Mouse (Mus musculus): ENCODE data around the gene Cryl1. TPM values are rescaled to one million over a fixed set of nuclear protein-coding genes. Genes with fewer than 3 reads are reported as not detected.

Cryl1 gene
- polyA plus RNA-seq, 1 experiment from 2014 or later, result 12.2 TPM

GRCm38 (mm10) chr14:57398813-57399427 lies 591 bp upstream of the Cryl1 start:
- 15% methylated on average over 13 of the region's 13 CpGs for WGBS
- peaks cover 9% of the 10 kb centered on the region; the same call in 1 of the 2 replicates for H3K27me3 ChIP-seq (replicated peaks)
- H3K9me3 ChIP-seq (replicated peaks), result no peaks in the 10 kb centered on the region
- peaks cover 5% of the 10 kb centered on the region for H3K4me1 ChIP-seq
- ATAC-seq (ENCODE audit: low FRiP score), result peak; percentile 12; the same call in 1 of the 2 replicates
- peak overlapping the region; percentile 68; the same call in 1 of the 2 replicates for H3K9ac ChIP-seq (replicated peaks)
- H3K4me3 ChIP-seq (replicated peaks), result peak overlapping the region; percentile 62
- no peak overlapping the region for H3K27ac ChIP-seq (replicated peaks)
- no peaks in the 10 kb centered on the region for H3K36me3 ChIP-seq
- H3K4me2 ChIP-seq, result peak overlapping the region; percentile 76

GRCm38 (mm10) chr14:57397221-57397620 lies 1.1 kb downstream of the Cryl1 start:
- Histone ChIP-seq H3K4me3 (replicated peaks) (no peak overlapping the region), H3K4me2 (no peak overlapping the region), H3K9me3 (replicated peaks) (no peaks in the 10 kb centered on the region), H3K9ac (replicated peaks) (no peak overlapping the region), H3K27ac (replicated peaks) (no peak overlapping the region), H3K27me3 (replicated peaks) (peaks cover 9% of the 10 kb centered on the region; the same call in 1 of the 2 replicates), H3K36me3 (no peaks in the 10 kb centered on the region), H3K4me1 (peaks cover 5% of the 10 kb centered on the region)
- WGBS, result 89% methylated on average over 5 of the region's 5 CpGs
- no peak for ATAC-seq (ENCODE audit: low FRiP score)

GRCm38 (mm10) chr14:57395470-57395869 lies 2.9 kb downstream of the Cryl1 start:
- no peaks in the 10 kb centered on the region for H3K36me3 ChIP-seq
- H3K4me3 ChIP-seq (replicated peaks), result no peak overlapping the region
- no peak overlapping the region for H3K4me2 ChIP-seq
- H3K27ac ChIP-seq (replicated peaks), result no peak overlapping the region
- peaks cover 9% of the 10 kb centered on the region; the same call in 1 of the 2 replicates for H3K27me3 ChIP-seq (replicated peaks)
- H3K9ac ChIP-seq (replicated peaks), result no peak overlapping the region
- no peaks in the 10 kb centered on the region for H3K9me3 ChIP-seq (replicated peaks)
- ATAC-seq (ENCODE audit: low FRiP score), result no peak
- WGBS, result 82% methylated on average over 2 of the region's 2 CpGs
- H3K4me1 ChIP-seq, result peaks cover 5% of the 10 kb centered on the region

- WGBS, result 76% methylated on average over 5 of the region's 5 CpGs
- H3K4me1 ChIP-seq, result no peaks in the 10 kb centered on the region
- H3K9me3 ChIP-seq (replicated peaks), result no peaks in the 10 kb centered on the region
- H3K4me3 ChIP-seq (replicated peaks), result no peak overlapping the region
- H3K4me2 ChIP-seq, result no peak overlapping the region
- 0 out of 2 replicates have a peak, but pooled peaks cover 4% of the 10 kb centered on the region for H3K27me3 ChIP-seq (replicated peaks)
- no peak overlapping the region for H3K27ac ChIP-seq (replicated peaks)
- ATAC-seq (ENCODE audit: low FRiP score), result no peak
- no peaks in the 10 kb centered on the region for H3K36me3 ChIP-seq
- H3K9ac ChIP-seq (replicated peaks), result no peak overlapping the region
Observed at GRCm38 (mm10) chr14:57392278-57392677, 6.1 kb downstream of the Cryl1 start.

- no peak overlapping the region for H3K4me3 ChIP-seq (replicated peaks)
- no peak for ATAC-seq (ENCODE audit: low FRiP score)
- H3K27ac ChIP-seq (replicated peaks), result no peak overlapping the region
- WGBS, result 78% methylated on average over 4 of the region's 4 CpGs
- no peaks in the 10 kb centered on the region for H3K36me3 ChIP-seq
- no peaks in the 10 kb centered on the region for H3K9me3 ChIP-seq (replicated peaks)
- H3K9ac ChIP-seq (replicated peaks), result no peak overlapping the region
- no peaks in the 10 kb centered on the region for H3K27me3 ChIP-seq (replicated peaks)
- no peak overlapping the region for H3K4me2 ChIP-seq
- H3K4me1 ChIP-seq, result no peaks in the 10 kb centered on the region
Observed at GRCm38 (mm10) chr14:57391621-57392020, 6.7 kb downstream of the Cryl1 start.

GRCm38 (mm10) chr14:57386758-57387561 lies 11.4 kb downstream of the Cryl1 start:
- Histone ChIP-seq H3K36me3 (no peaks in the 10 kb centered on the region), H3K27me3 (replicated peaks) (no peaks in the 10 kb centered on the region), H3K4me1 (no peaks in the 10 kb centered on the region), H3K9ac (replicated peaks) (no peak overlapping the region), H3K27ac (replicated peaks) (no peak overlapping the region), H3K9me3 (replicated peaks) (no peaks in the 10 kb centered on the region), H3K4me3 (replicated peaks) (no peak overlapping the region), H3K4me2 (no peak overlapping the region)
- WGBS, result 77% methylated on average over 14 of the region's 14 CpGs
- ATAC-seq (ENCODE audit: low FRiP score), result no peak

- no peaks in the 10 kb centered on the region for H3K9me3 ChIP-seq (replicated peaks)
- no peak overlapping the region for H3K9ac ChIP-seq (replicated peaks)
- H3K27me3 ChIP-seq (replicated peaks), result no peaks in the 10 kb centered on the region
- H3K4me3 ChIP-seq (replicated peaks), result no peak overlapping the region
- H3K36me3 ChIP-seq, result no peaks in the 10 kb centered on the region
- H3K4me2 ChIP-seq, result no peak overlapping the region
- no peaks in the 10 kb centered on the region for H3K4me1 ChIP-seq
- no peak overlapping the region for H3K27ac ChIP-seq (replicated peaks)
- no peak for ATAC-seq (ENCODE audit: low FRiP score)
- 84% methylated on average over 5 of the region's 5 CpGs for WGBS
Observed at GRCm38 (mm10) chr14:57385667-57386066, 12.7 kb downstream of the Cryl1 start.

- H3K27ac ChIP-seq (replicated peaks), result no peak overlapping the region
- no peak overlapping the region for H3K4me2 ChIP-seq
- no peak for ATAC-seq (ENCODE audit: low FRiP score)
- 92% methylated on average over 5 of the region's 5 CpGs for WGBS
- H3K9me3 ChIP-seq (replicated peaks), result no peaks in the 10 kb centered on the region
- H3K27me3 ChIP-seq (replicated peaks), result no peaks in the 10 kb centered on the region
- H3K9ac ChIP-seq (replicated peaks), result no peak overlapping the region
- no peaks in the 10 kb centered on the region for H3K36me3 ChIP-seq
- H3K4me1 ChIP-seq, result no peaks in the 10 kb centered on the region
- H3K4me3 ChIP-seq (replicated peaks), result no peak overlapping the region
Observed at GRCm38 (mm10) chr14:57377531-57377930, 20.8 kb downstream of the Cryl1 start.

GRCm38 (mm10) chr14:57376956-57377355 lies 21.4 kb downstream of the Cryl1 start:
- H3K27ac ChIP-seq (replicated peaks), result no peak overlapping the region
- H3K4me3 ChIP-seq (replicated peaks), result no peak overlapping the region
- WGBS, result 81% methylated on average over 9 of the region's 9 CpGs
- no peak overlapping the region for H3K4me2 ChIP-seq
- H3K4me1 ChIP-seq, result no peaks in the 10 kb centered on the region
- no peaks in the 10 kb centered on the region for H3K27me3 ChIP-seq (replicated peaks)
- ATAC-seq (ENCODE audit: low FRiP score), result no peak
- no peaks in the 10 kb centered on the region for H3K9me3 ChIP-seq (replicated peaks)
- H3K36me3 ChIP-seq, result no peaks in the 10 kb centered on the region
- no peak overlapping the region for H3K9ac ChIP-seq (replicated peaks)

- WGBS, result 88% methylated on average over 8 of the region's 8 CpGs
Observed at GRCm38 (mm10) chr14:57376016-57376415, 22.3 kb downstream of the Cryl1 start.

GRCm38 (mm10) chr14:57375205-57375604 lies 23.1 kb downstream of the Cryl1 start:
- Histone ChIP-seq H3K27ac (replicated peaks) (no peak overlapping the region), H3K27me3 (replicated peaks) (no peaks in the 10 kb centered on the region), H3K4me1 (no peaks in the 10 kb centered on the region), H3K9me3 (replicated peaks) (no peaks in the 10 kb centered on the region), H3K4me3 (replicated peaks) (no peak overlapping the region), H3K36me3 (no peaks in the 10 kb centered on the region), H3K9ac (replicated peaks) (no peak overlapping the region), H3K4me2 (no peak overlapping the region)
- no peak for ATAC-seq (ENCODE audit: low FRiP score)
- 82% methylated on average over 9 of the region's 9 CpGs for WGBS

More at GRCm38 (mm10) chr14:57376016-57376415, 22.3 kb downstream of the Cryl1 start:
- H3K9me3 ChIP-seq (replicated peaks), result no peaks in the 10 kb centered on the region
- H3K36me3 ChIP-seq, result no peaks in the 10 kb centered on the region
- H3K4me3 ChIP-seq (replicated peaks), result no peak overlapping the region
- H3K4me2 ChIP-seq, result no peak overlapping the region
- no peak overlapping the region for H3K9ac ChIP-seq (replicated peaks)
- no peak for ATAC-seq (ENCODE audit: low FRiP score)
- H3K27me3 ChIP-seq (replicated peaks), result no peaks in the 10 kb centered on the region
- H3K4me1 ChIP-seq, result no peaks in the 10 kb centered on the region
- no peak overlapping the region for H3K27ac ChIP-seq (replicated peaks)
